Mouse (Mus musculus) MN1 (cell line): ENCODE results near the gene Txnrd2.

Experiments used
- DNase-seq: peaks from one replicate; pipeline ENCODE4 v3.0.0-alpha.2; 2016; ENCODE audit warnings: low spot score

Gene Txnrd2

DNA sequence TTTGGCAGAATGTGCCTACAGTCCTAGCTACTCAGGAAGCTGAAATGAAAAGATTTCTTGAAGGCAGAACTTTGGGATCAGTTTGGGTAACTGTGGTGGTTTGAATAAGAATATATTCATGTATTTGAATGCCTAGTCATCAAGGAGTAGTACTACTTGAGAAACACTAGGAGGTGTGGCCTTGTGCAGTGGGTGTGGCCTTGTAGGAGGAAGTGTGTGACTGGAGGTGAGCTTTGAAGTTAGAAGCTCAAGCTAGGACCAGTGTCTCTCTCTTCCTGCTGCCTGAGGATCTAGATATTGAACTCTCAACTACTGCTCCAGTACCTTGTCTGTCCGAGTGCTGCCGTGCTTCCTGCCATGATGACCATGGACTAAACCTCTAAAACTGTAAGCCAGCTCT lies 59.9 kb downstream of the Txnrd2 start:
- no peak for DNase-seq

DNA sequence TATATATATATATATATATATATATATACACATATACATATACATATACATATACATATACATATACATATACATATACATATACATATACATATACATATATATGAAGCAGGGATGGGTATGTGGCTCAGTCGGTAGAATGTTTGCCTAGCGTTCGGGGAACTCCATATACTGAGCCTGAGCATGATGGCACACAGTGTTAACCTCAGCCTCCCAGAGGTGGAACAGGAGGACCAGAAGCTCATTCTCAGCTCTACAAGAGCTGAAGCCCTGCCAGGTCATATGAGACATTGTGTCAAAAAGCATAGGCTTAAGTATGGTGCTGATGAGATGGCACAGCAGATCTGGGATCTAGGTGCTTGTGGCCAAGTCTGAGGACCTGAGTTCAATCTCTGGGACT lies 64.1 kb downstream of the Txnrd2 start:
- no peak for DNase-seq

DNA sequence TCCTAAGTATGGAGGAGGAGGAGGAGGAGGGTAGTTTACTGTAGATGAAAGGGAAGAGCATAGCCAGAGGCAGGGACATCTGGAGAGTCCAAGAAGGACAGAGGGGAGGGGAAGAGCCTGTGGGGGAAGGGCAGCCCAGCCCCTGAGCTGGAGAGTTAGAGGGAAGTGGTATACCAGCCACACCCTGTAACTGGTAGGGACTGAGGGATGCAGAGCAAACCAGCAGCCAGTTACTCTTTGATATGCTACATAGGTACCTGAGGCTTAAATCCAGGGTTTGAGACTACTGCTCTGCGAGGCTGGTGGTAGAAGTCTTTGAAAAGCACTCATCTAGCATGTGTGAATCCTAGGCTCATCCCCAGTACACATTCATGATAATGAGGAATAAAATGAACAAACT lies 64.7 kb downstream of the Txnrd2 start:
- no peak for DNase-seq

DNA sequence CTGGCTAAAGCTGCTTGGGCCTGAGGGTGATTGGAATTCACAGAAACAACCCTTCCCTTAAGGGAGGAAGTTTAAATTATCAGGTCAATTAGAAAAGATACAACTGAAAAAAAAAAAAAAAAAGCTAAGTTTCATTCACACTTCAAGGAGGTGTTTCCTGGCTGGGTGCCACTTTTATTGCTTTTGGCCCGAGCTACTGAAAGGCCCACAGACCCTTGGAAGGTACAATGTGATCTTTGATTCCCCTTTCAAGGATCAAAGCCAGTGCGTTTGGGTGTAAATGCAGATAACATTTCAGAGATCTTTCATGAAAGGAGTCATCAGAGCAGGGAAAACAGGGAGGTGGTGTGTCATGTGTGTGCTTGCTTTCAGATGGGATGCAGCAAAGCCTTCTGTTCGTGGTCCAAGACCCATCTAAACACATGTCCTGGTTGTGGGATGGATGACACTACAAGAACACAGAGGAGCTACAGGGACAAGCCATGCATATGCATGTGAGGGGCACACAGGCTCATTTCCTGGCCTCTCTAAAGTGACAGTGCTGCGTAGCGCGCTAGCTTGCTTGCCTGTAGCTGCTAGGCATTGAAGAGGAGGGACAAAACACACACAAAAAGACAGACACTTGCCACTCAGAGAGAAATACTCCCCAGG lies 71.8 kb downstream of the Txnrd2 start:
- DNase-seq = peak; percentile 33

DNA sequence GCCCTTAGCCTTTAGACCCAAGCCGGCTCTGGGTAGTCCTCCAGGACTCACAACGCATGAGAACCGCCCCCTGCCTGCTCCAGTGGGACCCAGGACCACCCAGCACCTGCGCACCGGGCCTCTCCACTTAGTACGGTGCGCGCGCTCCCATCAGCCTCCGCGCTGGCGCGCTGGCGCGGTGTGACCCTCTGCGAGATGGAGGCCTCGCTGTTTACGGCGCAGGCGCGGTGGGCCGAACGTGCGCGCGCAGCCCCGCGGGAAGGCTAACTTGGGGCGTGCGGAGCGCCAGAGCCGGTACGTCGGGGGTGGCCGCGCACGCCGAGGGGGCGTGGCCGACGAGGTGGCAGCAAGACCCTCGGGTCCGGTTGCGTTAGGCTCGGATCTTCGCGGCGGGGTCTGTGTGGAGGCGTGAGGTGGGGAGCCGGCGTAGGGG lies 72.4 kb downstream of the Txnrd2 start, which contains the start of the genes Gnb1l and Rtl10:
TSS of gene Gnb1l (plus strand) at position 156 of the 433 bp plus-strand sequence.
TSS of gene Rtl10 (plus strand) at position 344 of the 433 bp plus-strand sequence.
- peak; percentile 95 for DNase-seq

DNA sequence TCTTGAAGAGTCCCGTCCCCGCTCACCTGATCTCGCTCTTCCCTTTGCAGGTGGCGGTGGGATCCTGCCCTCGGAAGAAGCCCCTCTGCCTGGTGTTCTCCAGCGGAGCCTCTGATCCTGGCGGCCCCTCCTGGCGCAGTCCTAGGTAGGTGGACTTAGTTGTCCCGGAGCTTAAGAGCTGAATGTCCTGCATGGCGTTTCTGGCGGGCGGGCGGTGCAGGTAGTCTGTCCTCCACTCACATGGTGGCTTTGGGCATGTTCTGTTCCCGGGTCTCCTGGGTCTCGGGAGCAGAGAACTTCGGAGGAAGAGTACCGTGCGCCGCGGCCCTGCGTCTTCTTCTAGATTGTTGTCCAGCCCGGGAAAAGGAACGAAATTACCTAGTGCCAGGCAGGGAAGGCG lies 72.8 kb downstream of the Txnrd2 start:
- no peak for DNase-seq

DNA sequence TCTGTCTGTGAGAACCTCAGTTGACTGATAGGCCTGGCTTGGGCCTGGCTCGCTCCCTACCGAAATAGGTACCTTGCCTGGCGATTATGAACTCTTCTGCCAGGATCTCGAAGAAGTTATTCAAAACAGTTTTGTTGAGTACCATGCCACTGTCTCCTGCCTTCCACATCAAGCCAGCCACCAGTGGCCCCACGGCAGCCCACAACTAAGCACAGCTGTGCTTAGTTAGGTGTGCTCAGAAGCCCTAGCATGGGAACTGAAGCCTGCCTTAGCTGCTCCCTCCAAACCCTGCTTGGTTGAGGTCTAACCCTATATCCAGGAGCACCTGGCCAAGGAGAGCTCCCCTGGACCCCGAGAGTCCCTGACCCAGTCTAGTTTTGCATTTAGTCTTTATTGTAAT lies 75.3 kb downstream of the Txnrd2 start:
- DNase-seq = no peak

DNA sequence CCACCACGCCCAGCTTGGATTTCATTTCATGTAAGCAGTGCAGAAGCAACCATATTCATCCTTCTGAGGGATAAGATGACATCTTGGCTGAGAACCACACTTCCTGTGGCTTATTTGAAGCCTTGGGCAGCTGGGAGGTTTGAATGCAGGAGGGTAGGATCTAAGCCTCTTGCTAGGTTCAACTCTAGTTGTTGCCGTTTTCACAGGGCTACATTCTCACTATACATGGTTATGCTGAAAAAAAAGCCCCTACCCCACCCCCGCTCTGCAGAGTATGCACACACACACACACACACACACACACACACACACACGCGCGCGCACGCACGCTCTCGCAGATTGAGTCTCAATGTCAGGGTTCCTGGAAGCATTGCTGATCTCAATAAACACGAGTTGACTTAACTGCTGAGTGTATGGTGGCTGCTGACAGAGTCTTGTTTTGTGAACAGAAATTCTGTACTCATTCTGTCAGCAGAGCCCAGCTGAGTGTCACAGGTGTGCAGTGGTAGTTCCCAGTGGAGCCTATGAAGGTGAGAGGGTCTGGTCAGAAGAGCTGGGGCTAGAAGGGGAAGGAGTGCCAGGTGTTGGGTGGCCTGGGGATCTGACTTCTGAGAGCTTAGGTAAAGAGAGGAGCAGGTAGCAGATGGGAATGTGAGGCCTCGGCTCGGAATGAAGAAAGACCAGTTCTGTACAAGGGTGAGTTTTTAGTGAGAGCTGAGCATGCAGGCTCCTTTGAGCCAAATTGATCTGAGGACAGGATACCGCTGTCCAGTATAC lies 77.6 kb downstream of the Txnrd2 start:
- no peak for DNase-seq

DNA sequence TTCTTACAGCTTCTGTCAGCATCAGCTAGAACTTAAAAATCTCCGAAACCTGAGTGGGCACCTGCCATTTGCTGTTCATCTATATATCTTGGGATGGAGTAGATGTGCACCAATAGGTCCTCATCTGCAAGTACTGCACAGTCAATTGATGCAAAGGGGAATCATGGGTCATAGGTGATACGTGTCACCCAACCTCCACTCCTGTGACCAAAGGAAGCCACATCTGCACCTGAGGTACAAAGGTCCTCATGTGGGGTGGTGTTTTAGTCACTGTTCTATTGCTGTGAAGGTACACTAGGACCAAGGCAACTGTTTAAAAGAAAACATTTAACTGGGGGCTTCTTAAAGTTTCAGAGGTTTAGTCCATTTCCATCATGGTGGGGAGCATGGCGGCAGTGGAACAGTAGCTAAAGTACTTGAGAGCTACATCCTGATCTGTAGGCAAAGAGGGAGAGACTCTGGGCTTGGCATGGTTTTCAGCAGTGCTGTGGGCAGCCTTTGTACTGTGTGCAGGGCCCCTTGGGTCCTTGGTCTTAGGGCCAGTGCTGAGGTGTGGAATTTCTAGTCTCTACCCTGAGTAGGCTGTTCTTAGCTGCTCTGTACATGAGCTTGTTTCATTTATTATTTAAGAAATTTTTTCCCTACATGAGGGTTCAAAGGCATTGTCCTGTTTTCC lies 80.5 kb downstream of the Txnrd2 start:
- DNase-seq = no peak

DNA sequence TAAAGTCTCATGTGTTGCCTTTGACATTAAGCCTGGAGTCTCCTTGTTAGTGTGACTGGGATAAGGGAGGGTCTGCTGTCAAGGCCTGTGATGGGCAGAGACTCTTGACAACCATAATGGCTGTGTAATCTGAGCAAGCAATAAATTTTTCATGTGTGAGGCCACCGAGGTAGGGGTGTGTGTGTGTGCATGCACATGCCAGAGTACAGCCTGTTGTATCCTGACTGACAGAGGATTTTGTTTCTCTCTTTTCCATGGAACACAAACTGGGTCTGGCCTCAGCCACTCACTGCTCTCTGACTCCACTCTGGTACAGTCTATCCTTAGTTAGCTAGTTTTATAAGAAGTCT lies 81.0 kb downstream of the Txnrd2 start:
- DNase-seq = no peak

DNA sequence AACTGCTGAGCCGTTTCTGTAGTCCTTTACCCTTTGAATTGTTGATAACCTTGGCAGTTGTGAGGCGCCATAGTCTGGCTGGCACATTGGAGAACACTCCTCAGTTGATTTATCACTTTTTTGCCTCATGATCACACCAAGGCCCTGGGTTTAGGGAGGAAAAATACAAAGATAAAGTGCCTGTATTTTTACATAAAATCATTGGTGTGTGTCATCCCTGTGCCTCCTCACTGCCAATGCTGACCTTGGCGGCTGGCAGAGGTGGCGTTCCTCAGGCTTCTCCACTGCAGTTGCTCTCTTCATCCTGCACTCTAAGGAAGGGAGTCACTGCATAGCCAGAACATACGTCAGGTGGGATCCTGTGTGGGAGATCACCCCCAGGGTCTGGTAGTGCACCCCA lies 85.6 kb downstream of the Txnrd2 start:
- no peak for DNase-seq

DNA sequence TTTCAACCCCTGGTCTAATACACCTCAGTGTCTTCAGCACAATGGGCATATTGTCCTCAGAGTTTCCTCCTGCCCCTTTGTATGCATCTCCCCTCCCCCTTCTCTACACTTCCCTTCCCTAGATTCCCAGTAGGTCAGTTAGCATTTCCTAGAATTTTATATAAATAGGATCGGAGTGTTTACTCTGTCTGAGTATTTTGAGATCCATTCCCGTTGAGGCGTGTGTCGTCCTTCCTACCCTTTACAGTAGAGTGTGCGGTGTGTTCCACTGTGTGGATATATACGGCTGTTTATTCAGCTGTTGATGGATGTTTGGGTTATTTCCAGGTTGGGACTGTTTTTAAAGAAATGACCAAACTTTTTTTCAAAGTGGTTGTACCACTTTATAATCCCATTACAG lies 87.3 kb downstream of the Txnrd2 start:
- DNase-seq = no peak

DNA sequence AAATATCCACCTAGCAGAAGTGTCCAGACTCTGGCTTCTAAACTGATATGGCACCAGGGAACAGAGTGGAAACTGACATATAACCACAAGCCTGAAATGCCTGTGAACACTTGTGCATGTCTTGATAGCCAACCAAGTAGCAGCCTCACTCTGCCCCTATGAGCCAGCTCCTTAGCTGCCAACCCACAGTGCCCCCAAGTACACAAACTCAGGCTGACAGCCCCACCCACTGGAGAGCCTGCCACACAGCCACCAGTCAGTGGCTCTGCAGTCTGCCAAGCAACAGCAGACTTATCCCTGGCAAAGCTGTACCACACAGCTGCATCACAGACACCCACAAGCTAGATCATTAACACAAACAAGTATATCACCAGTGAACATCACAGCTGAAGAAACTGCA lies 91.9 kb downstream of the Txnrd2 start:
- peak; percentile 31 for DNase-seq

DNA sequence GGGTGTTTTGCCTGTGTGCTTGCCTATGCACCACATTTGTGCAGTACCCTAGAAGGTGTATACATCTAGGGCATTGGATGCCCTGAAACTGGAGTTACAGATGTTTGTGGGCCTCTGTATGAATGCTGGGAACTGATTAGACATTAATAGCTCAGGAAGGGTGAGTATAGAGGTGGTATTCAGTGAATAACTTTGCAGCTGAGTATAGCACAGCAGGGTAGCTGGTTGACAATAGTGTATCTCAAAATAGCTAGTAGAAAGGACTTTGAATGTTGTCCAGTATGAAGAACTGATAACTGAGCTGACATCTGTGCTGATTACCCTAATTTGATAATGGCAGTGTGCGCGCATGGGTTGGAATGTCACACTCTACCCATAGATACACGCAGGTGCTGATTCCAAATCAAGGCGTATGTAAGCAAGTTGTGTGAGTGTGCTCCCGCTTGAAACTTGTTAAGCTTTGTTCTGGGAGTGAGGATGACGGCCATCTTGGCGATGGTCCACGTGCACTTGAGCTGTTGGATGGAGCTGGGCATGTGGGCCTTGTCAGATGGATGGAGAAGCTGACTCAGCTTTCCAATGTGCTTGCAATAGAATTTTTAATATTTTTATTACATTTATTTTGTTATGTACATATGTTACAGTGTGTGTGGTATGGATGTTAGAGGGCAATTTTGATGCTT lies 97.5 kb downstream of the Txnrd2 start:
- no peak for DNase-seq

DNA sequence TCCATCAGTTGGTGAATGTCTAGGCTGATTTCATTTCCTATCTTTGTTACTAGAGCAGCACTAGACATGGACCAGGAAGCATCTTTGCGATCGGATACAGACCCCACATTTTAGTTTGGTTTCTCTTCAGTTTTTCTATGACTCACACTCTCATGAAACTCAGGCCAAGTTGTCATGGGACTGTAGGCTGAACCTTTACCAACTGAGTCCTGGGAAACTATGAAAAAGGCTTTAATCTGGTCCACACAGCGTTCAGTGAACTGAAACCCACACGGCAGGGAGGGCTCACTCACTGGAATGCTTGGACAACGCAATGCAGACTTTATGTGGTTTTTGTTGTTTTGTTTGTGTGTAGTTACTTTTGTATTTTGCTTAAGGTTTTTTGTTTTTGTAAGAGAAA lies 102.5 kb downstream of the Txnrd2 start:
- DNase-seq = no peak
